Mouse (Mus musculus) cerebellum, adult 2 months (tissue): ENCODE data around the gene Gp1ba.

ENCODE experiments used
- CTCF ChIP-seq: fragments of 200-500 bp; IDR thresholded peaks from 2 replicates; pipeline ENCODE4 v1.5.1; 2011; ENCODE audit warnings: low read depth, mild to moderate bottlenecking, control low read depth, low read length, moderate library complexity, borderline replicate concordance; ENCODE audit not compliant: insufficient read depth
- POLR2A ChIP-seq: fragments of 200-500 bp; IDR thresholded peaks from 2 replicates; pipeline ENCODE4 v1.6.1; 2011; ENCODE audit warnings: low read length, control low read depth, borderline replicate concordance; ENCODE audit not compliant: insufficient read depth

GRCm38 (mm10) chr11:70657991-70658390 is 19.1 kb downstream of the Gp1ba start:
- no peak for TF ChIP-seq POLR2A
- TF ChIP-seq CTCF: no peak
